Mouse (Mus musculus) olfactory bulb, adult 2 months (tissue): ENCODE measurements around the gene Kank2. TPM values are rescaled to one million over a fixed set of nuclear protein-coding genes. Genes with fewer than 3 reads are reported as not detected.

Experiments
- H3K27ac ChIP-seq: fragments of 200-500 bp; 2 replicates; pipeline ENCODE4 v1.5.1; 2012; ENCODE audit warnings: low read depth, low read length; ENCODE audit not compliant: insufficient read depth
- H3K4me1 ChIP-seq: fragments of 200-500 bp; 2 replicates; pipeline ENCODE4 v1.6.1; 2012; ENCODE audit warnings: low read length; ENCODE audit not compliant: control insufficient read depth, insufficient read depth
- H3K4me3 ChIP-seq: fragments of 200-500 bp; 2 replicates; pipeline ENCODE4 v1.5.1; 2012; ENCODE audit warnings: mild to moderate bottlenecking, low read depth, low read length, moderate library complexity; ENCODE audit not compliant: insufficient read depth
- CTCF ChIP-seq: fragments of 200-500 bp; IDR thresholded peaks from 2 replicates; pipeline ENCODE4 v1.5.1; 2012; ENCODE audit warnings: low read depth, mild to moderate bottlenecking, low read length, moderate library complexity; ENCODE audit not compliant: insufficient read depth
- POLR2A ChIP-seq: fragments of 200-500 bp; IDR thresholded peaks from 2 replicates; pipeline ENCODE4 v1.6.1; 2012; ENCODE audit warnings: mild to moderate bottlenecking, low read depth, low read length, moderate library complexity; ENCODE audit not compliant: insufficient read depth
- WGBS: fragments of 180-500 bp; shearing (Covaris S2); methylation state at CpG from one replicate; pipeline ENCODE4 v1.1.7; 2018; 5-methylcytosine and 5-hydroxymethylcytosine counted together
- polyA plus RNA-seq: library from polyadenylated mRNA; stranded (reverse); fragments of >200 nt; gene quantifications from 2 replicates; pipeline ENCODE4 v1.2.4, GENCODE M21; 2012; ENCODE audit warnings: low replicate concordance; ENCODE audit not compliant: missing spikeins, insufficient read depth, insufficient read length

Kank2 gene
- polyA plus RNA-seq, 1 experiment, result not detected

GRCm38 (mm10) chr9:21837690-21838089 is 39.1 kb upstream of the Kank2 start:
- H3K4me1 ChIP-seq, result peaks cover 5% of the 10 kb centered on the region
- H3K27ac ChIP-seq, result no peak overlapping the region
- WGBS, result 97% methylated on average over 2 of the region's 2 CpGs
- no peak for TF ChIP-seq POLR2A
- no peak for TF ChIP-seq CTCF
- H3K4me3 ChIP-seq, result no peak overlapping the region

GRCm38 (mm10) chr9:21835258-21835912 is 36.8 kb upstream of the Kank2 start, which contains the start of gene Angptl8:
TSS of gene Angptl8 (plus strand) at chr9:21835510.
- Histone ChIP-seq H3K4me3 (no peak within 1 kb of the TSS), H3K4me1 (no peaks in the 10 kb centered on the region), H3K27ac (no peak within 1 kb of the TSS)
- 92% methylated on average over 15 of the region's 15 CpGs for WGBS
- no peak for TF ChIP-seq POLR2A

GRCm38 (mm10) chr9:21831558-21832240 is 33.2 kb upstream of the Kank2 start:
- no peak overlapping the region for H3K27ac ChIP-seq
- H3K4me3 ChIP-seq, result no peak overlapping the region
- no peaks in the 10 kb centered on the region for H3K4me1 ChIP-seq
- WGBS, result 83% methylated on average over 20 of the region's 20 CpGs
- TF ChIP-seq POLR2A (no peak), CTCF (no peak)

- TF ChIP-seq POLR2A, result no peak
- no peak for TF ChIP-seq CTCF
- WGBS, result 81% methylated on average over 11 of the region's 11 CpGs
- Histone ChIP-seq H3K4me1 (no peaks in the 10 kb centered on the region), H3K4me3 (no peak overlapping the region), H3K27ac (no peak overlapping the region)
These were observed 32.4 kb upstream of the Kank2 start for GRCm38 (mm10) chr9:21830936-21831335.

- H3K4me3 ChIP-seq, result no peak overlapping the region
- peaks cover under 1% of the 10 kb centered on the region; the same call in 1 of the 2 replicates for H3K4me1 ChIP-seq
- 77% methylated on average over 5 of the region's 5 CpGs for WGBS
- TF ChIP-seq POLR2A, result no peak
- no peak for TF ChIP-seq CTCF
- no peak overlapping the region for H3K27ac ChIP-seq
These were observed 31.9 kb upstream of the Kank2 start for GRCm38 (mm10) chr9:21830461-21830850.

- Histone ChIP-seq H3K4me3 (no peak overlapping the region), H3K27ac (no peak overlapping the region), H3K4me1 (peaks cover 3% of the 10 kb centered on the region; the same call in 1 of the 2 replicates)
- WGBS, result 93% methylated on average over 14 of the region's 14 CpGs
- TF ChIP-seq CTCF, result no peak
- no peak for TF ChIP-seq POLR2A
These were observed 31.4 kb upstream of the Kank2 start for GRCm38 (mm10) chr9:21829834-21830460.

GRCm38 (mm10) chr9:21824366-21824765 is 25.8 kb upstream of the Kank2 start:
- Histone ChIP-seq H3K4me3 (no peak overlapping the region), H3K4me1 (peaks cover 3% of the 10 kb centered on the region; the same call in 1 of the 2 replicates), H3K27ac (no peak overlapping the region)
- TF ChIP-seq POLR2A, result no peak
- 77% methylated on average over 10 of the region's 10 CpGs for WGBS

- TF ChIP-seq CTCF (no peak), POLR2A (no peak)
- H3K27ac ChIP-seq, result no peak overlapping the region
- WGBS, result 74% methylated on average over 4 of the region's 4 CpGs
- peaks cover 3% of the 10 kb centered on the region; the same call in 1 of the 2 replicates for H3K4me1 ChIP-seq
- H3K4me3 ChIP-seq, result no peak overlapping the region
These were observed 25.4 kb upstream of the Kank2 start for GRCm38 (mm10) chr9:21823957-21824356.

GRCm38 (mm10) chr9:21822686-21823085 is 24.1 kb upstream of the Kank2 start:
- Histone ChIP-seq H3K4me3 (no peak overlapping the region), H3K27ac (no peak overlapping the region), H3K4me1 (peaks cover 3% of the 10 kb centered on the region; the same call in 1 of the 2 replicates)
- TF ChIP-seq POLR2A (no peak), CTCF (no peak)
- WGBS, result 89% methylated on average over 6 of the region's 6 CpGs
